Mouse (Mus musculus) ES-E14 (cell line): ENCODE results near the gene Metap1. TPM values are rescaled to one million over a fixed set of nuclear protein-coding genes. Genes with fewer than 3 reads are reported as not detected.

Source experiments
- DNase-seq: peaks from one replicate; pipeline ENCODE4 v3.0.0-alpha.2; 2013; ENCODE audit warnings: low read depth, low spot score
- H3K27ac ChIP-seq: 2 replicates; pipeline ENCODE4 v1.5.1; 2012; ENCODE audit warnings: low read depth, mild to moderate bottlenecking, low read length, moderate library complexity, mixed read lengths; ENCODE audit not compliant: poor library complexity, insufficient read depth, severe bottlenecking
- H3K36me3 ChIP-seq: 2 replicates; pipeline ENCODE4 v1.6.1; 2012; ENCODE audit warnings: mild to moderate bottlenecking, low read length, moderate library complexity, mixed read lengths; ENCODE audit not compliant: control insufficient read depth, poor library complexity, insufficient read depth, severe bottlenecking
- H3K4me1 ChIP-seq, 2 experiments: fragments of 150-350 bp in 1 of 2; sonication (generic) in 1 of 2; 2 replicates each; pipeline ENCODE4 v1.6.1; 2012; ENCODE audit warnings: low read length in 2 of 2, mild to moderate bottlenecking in 1 of 2, mixed read lengths in 1 of 2; ENCODE audit not compliant: control insufficient read depth in 2 of 2, insufficient read depth in 2 of 2, poor library complexity in 1 of 2
- H3K4me3 ChIP-seq, 2 experiments: fragments of 150-350 bp in 1 of 2; sonication (generic) in 1 of 2; 2 replicates each; pipeline ENCODE4 v1.5.1; 2012; ENCODE audit warnings: low read length in 2 of 2, low read depth in 1 of 2, mild to moderate bottlenecking in 1 of 2, mixed read lengths in 1 of 2; ENCODE audit not compliant: insufficient read depth in 1 of 2, poor library complexity in 1 of 2, severe bottlenecking in 1 of 2
- H3K9ac ChIP-seq: 2 replicates; pipeline ENCODE4 v1.6.1; 2012; ENCODE audit warnings: low read depth, mild to moderate bottlenecking, low read length, mixed read lengths; ENCODE audit not compliant: poor library complexity, insufficient read depth, severe bottlenecking
- H3K9me3 ChIP-seq: fragments of 150-350 bp; sonication (generic); 2 replicates; pipeline ENCODE4 v1.6.1; 2012; ENCODE audit warnings: low read depth, mild to moderate bottlenecking, low read length; ENCODE audit not compliant: control insufficient read depth, insufficient read depth
- CHD2 ChIP-seq: IDR thresholded peaks from 2 replicates; pipeline ENCODE4 v1.6.1; 2014; ENCODE audit warnings: mild to moderate bottlenecking, low read depth, low read length, inconsistent platforms
- HCFC1 ChIP-seq: IDR thresholded peaks from 2 replicates; pipeline ENCODE4 v1.6.1; 2012; ENCODE audit warnings: low read length, inconsistent platforms, borderline replicate concordance; ENCODE audit not compliant: insufficient read depth
- MAFK ChIP-seq: IDR thresholded peaks from 2 replicates; pipeline ENCODE4 v1.6.1; 2014; ENCODE audit warnings: mild to moderate bottlenecking, low read depth, low read length, inconsistent platforms; ENCODE audit not compliant: insufficient read depth
- ZC3H11A ChIP-seq: IDR thresholded peaks from 2 replicates; pipeline ENCODE4 v1.6.1; 2012; ENCODE audit warnings: low read depth, mild to moderate bottlenecking, inconsistent platforms, low read length, borderline replicate concordance
- ZNF384 ChIP-seq: IDR thresholded peaks from 2 replicates; pipeline ENCODE4 v1.6.1; 2012; ENCODE audit warnings: low read depth, low read length, inconsistent platforms
- in situ Hi-C, 2 experiments: fragments of 600-800 bp; cut with MboI; formaldehyde crosslinking; loops; one replicate each; pipeline ENCODE4 v1.15.1; 2025; ENCODE audit warnings: low sequenced_read_pairs in 2 of 2, inconsistent platforms in 1 of 2; ENCODE audit not compliant: unreplicated experiment in 2 of 2
- total RNA-seq: library from RNA; depleted of rRNA; stranded (reverse); fragments of 300-350 nt; gene quantifications from 2 replicates; pipeline ENCODE4 v1.2.3, GENCODE M21; 2012

The Metap1 gene
- total RNA-seq, 1 experiment = 67.7 TPM

GRCm38 (mm10) chr3:138509581-138509980, 20.3 kb upstream of the Metap1 start:
- Histone ChIP-seq H3K4me1 (no peaks in the 10 kb centered on the region), H3K27ac (no peak overlapping the region), H3K9me3 (no peaks in the 10 kb centered on the region), H3K9ac (no peak overlapping the region), H3K4me3 (no peak overlapping the region), H3K36me3 (no peaks in the 10 kb centered on the region)
- in situ Hi-C loops = no loop called here
- no peak for DNase-seq
- TF ChIP-seq ZC3H11A (no peak), MAFK (no peak)

- DNase-seq = no peak
- H3K9me3 ChIP-seq = no peaks in the 10 kb centered on the region
- H3K4me1 ChIP-seq = no peaks in the 10 kb centered on the region
- H3K36me3 ChIP-seq = no peaks in the 10 kb centered on the region
- in situ Hi-C loops = no loop called here
- no peak overlapping the region for H3K9ac ChIP-seq
- no peak overlapping the region for H3K27ac ChIP-seq
- no peak overlapping the region for H3K4me3 ChIP-seq
- TF ChIP-seq MAFK = no peak
- no peak for TF ChIP-seq HCFC1
- no peak for TF ChIP-seq ZC3H11A
- no peak for TF ChIP-seq CHD2
- TF ChIP-seq ZNF384 = no peak
Observed at GRCm38 (mm10) chr3:138506749-138507148, 17.4 kb upstream of the Metap1 start.

GRCm38 (mm10) chr3:138503754-138504153, 14.4 kb upstream of the Metap1 start:
- in situ Hi-C loops = no loop called here
- no peak for DNase-seq
- H3K9ac ChIP-seq = no peak overlapping the region
- H3K4me3 ChIP-seq = no peak overlapping the region
- no peaks in the 10 kb centered on the region for H3K9me3 ChIP-seq
- H3K36me3 ChIP-seq = no peaks in the 10 kb centered on the region
- H3K27ac ChIP-seq = no peak overlapping the region
- no peaks in the 10 kb centered on the region for H3K4me1 ChIP-seq
- TF ChIP-seq CHD2 = no peak
- no peak for TF ChIP-seq ZC3H11A
- TF ChIP-seq ZNF384 = no peak
- no peak for TF ChIP-seq HCFC1
- TF ChIP-seq MAFK = no peak

- H3K36me3 ChIP-seq = no peaks in the 10 kb centered on the region
- in situ Hi-C loops = no loop called here
- H3K4me1 ChIP-seq = no peaks in the 10 kb centered on the region
- no peak overlapping the region for H3K4me3 ChIP-seq
- no peak for TF ChIP-seq ZC3H11A
- no peak for TF ChIP-seq ZNF384
- no peak for TF ChIP-seq HCFC1
- TF ChIP-seq MAFK = no peak
- no peak for TF ChIP-seq CHD2
- no peak overlapping the region for H3K27ac ChIP-seq
- DNase-seq = no peak
- no peak overlapping the region for H3K9ac ChIP-seq
- no peaks in the 10 kb centered on the region for H3K9me3 ChIP-seq
Observed at GRCm38 (mm10) chr3:138499854-138500740, 10.8 kb upstream of the Metap1 start.

GRCm38 (mm10) chr3:138498731-138499130, 9.4 kb upstream of the Metap1 start:
- in situ Hi-C loops = no loop called here
- H3K9ac ChIP-seq = no peak overlapping the region
- H3K4me3 ChIP-seq = no peak overlapping the region
- no peaks in the 10 kb centered on the region for H3K9me3 ChIP-seq
- H3K27ac ChIP-seq = no peak overlapping the region
- TF ChIP-seq HCFC1 (no peak), ZC3H11A (no peak), ZNF384 (no peak), CHD2 (no peak), MAFK (no peak)
- H3K4me1 ChIP-seq = no peaks in the 10 kb centered on the region
- no peaks in the 10 kb centered on the region for H3K36me3 ChIP-seq
- no peak for DNase-seq
